Mouse (Mus musculus) liver, embryonic 14.5 days (tissue): ENCODE results near the gene Hrct1.
A peak's percentile ranks its signal among the peaks of the same experiment; 100 is the strongest.

Source experiments
- CTCF ChIP-seq: IDR thresholded peaks from 2 replicates; pipeline ENCODE4 v1.5.1; 2016; ENCODE audit warnings: antibody characterized with exemption, low read depth, control low read depth
- EP300 ChIP-seq: IDR thresholded peaks from 2 replicates; pipeline ENCODE4 v1.6.1; 2016; ENCODE audit warnings: antibody characterized with exemption, low read depth

DNA sequence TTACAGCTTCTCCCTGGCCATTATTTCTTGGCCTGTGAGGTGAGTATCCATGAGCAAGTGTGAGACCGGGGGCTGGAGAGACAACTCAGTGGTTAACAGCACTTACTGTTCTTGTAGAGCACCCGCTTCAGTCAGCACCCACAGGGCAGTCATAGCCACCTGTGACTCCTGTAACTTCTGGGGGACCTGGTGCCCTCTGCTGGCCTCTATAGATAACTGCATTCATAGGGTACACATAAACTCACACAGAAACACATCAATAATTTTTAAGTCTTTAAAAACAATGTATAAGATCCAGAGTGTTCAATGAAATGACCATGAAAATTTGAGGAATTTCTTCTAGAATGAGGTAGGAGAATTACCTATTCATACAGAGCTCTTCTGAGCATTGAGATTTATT is 42.4 kb downstream of the Hrct1 start:
- TF ChIP-seq CTCF: 0 out of 2 replicates have a peak, but pooled peaks have one; percentile 16
- no peak for TF ChIP-seq EP300
